Mouse (Mus musculus) liver, embryonic 12.5 days (tissue): ENCODE results near the gene Med15. TPM values are rescaled to one million over a fixed set of nuclear protein-coding genes. Genes with fewer than 3 reads are reported as not detected.

Experiments
- ATAC-seq: fragments of 200-750 bp; cut with Nextera tagmentation; 2 replicates; pipeline ENCODE4 v1.8.0; 2017; ENCODE audit warnings: moderate number of reproducible peaks, mild to moderate bottlenecking, moderate library complexity
- H3K27ac ChIP-seq: fragments of 300-500 bp; sonication (generic); 2 replicates; pipeline ENCODE4 v1.5.1; 2016; ENCODE audit warnings: mild to moderate bottlenecking
- H3K27me3 ChIP-seq: fragments of 300-500 bp; sonication (generic); replicated peaks from 2 replicates; pipeline ENCODE4 v1.6.1; 2016; ENCODE audit warnings: mild to moderate bottlenecking, moderate library complexity
- H3K36me3 ChIP-seq: fragments of 300-500 bp; sonication (generic); 2 replicates; pipeline ENCODE4 v1.6.1; 2016; ENCODE audit warnings: mild to moderate bottlenecking, moderate library complexity
- H3K4me1 ChIP-seq: fragments of 300-500 bp; sonication (generic); 2 replicates; pipeline ENCODE4 v1.6.1; 2016
- H3K4me2 ChIP-seq: fragments of 300-500 bp; sonication (generic); 2 replicates; pipeline ENCODE4 v1.6.1; 2016; ENCODE audit warnings: mild to moderate bottlenecking, moderate library complexity
- H3K4me3 ChIP-seq: fragments of 300-500 bp; sonication (generic); 2 replicates; pipeline ENCODE4 v1.5.1; 2016; ENCODE audit warnings: mild to moderate bottlenecking, moderate library complexity
- H3K9ac ChIP-seq: fragments of 300-500 bp; sonication (generic); 2 replicates; pipeline ENCODE4 v1.6.1; 2016; ENCODE audit warnings: mild to moderate bottlenecking, moderate library complexity
- H3K9me3 ChIP-seq: fragments of 300-500 bp; sonication (generic); replicated peaks from 2 replicates; pipeline ENCODE4 v1.6.1; 2016; ENCODE audit warnings: mild to moderate bottlenecking, moderate library complexity
- WGBS: fragments of 180-500 bp; shearing (Covaris S2); methylation state at CpG from one replicate; pipeline ENCODE4 v1.1.7; 2016; ENCODE audit not compliant: insufficient replicate concordance; 5-methylcytosine and 5-hydroxymethylcytosine counted together
- polyA plus RNA-seq: library from polyadenylated mRNA; unstranded; fragments of >200 nt; fragmentation: Nextera tagmentation; extraction: Ambion mirVana; gene quantifications from 2 replicates; pipeline ENCODE4 v1.2.1, GENCODE M21; 2016

Gene Med15
- polyA plus RNA-seq, 1 experiment from 2014 or later: 24.2 TPM

GRCm38 (mm10) chr16:17604941-17605340 is 127.8 kb downstream of the Med15 start:
- Histone ChIP-seq H3K4me2 (no peak overlapping the region), H3K36me3 (no peaks in the 10 kb centered on the region), H3K4me3 (no peak overlapping the region), H3K27me3 (no peaks in the 10 kb centered on the region; the same call in 1 of the 2 replicates), H3K4me1 (no peaks in the 10 kb centered on the region), H3K27ac (no peak overlapping the region), H3K9ac (no peak overlapping the region), H3K9me3 (no peaks in the 10 kb centered on the region)
- WGBS: 62% methylated on average over 4 of the region's 4 CpGs
- no peak for ATAC-seq

Other genes starting within 250 kb of the Med15 start
- 0.83 and 0.98 TPM in 2 replicates for gene Aifm3, start 243.3 kb downstream of the Med15 start, polyA plus RNA-seq
- 31.4 and 34.8 TPM in 2 replicates for gene Lztr1, start 224.2 kb downstream of the Med15 start, polyA plus RNA-seq
- gene Thap7, start 201.8 kb downstream of the Med15 start, polyA plus RNA-seq: 34.2 and 36.6 TPM in 2 replicates
- gene Lrrc74b, start 171.6 kb downstream of the Med15 start, polyA plus RNA-seq: 0.07 TPM in 1 of 2 replicates, not detected in the other
- gene P2rx6, start 171.0 kb downstream of the Med15 start, polyA plus RNA-seq: 0.08 TPM in 2 replicates
- gene Slc7a4, start 149.7 kb downstream of the Med15 start, polyA plus RNA-seq: 1.7 TPM in 2 replicates
- gene Smpd4, start 113.5 kb downstream of the Med15 start, polyA plus RNA-seq: 31.3 and 31.8 TPM in 2 replicates
- 3.0 and 3.2 TPM in 2 replicates for gene Ccdc74a, start 86.4 kb downstream of the Med15 start, polyA plus RNA-seq
- gene Klhl22, start 26.7 kb upstream of the Med15 start, polyA plus RNA-seq: 23.5 and 24.0 TPM in 2 replicates
- gene Scarf2, start 64.4 kb upstream of the Med15 start, polyA plus RNA-seq: 4.9 and 5.2 TPM in 2 replicates
- gene B830017H08Rik, start 100.2 kb upstream of the Med15 start, polyA plus RNA-seq: not detected in 2 replicates
- gene Car15, start 105.5 kb upstream of the Med15 start, polyA plus RNA-seq: 0.58 and 0.61 TPM in 2 replicates
- gene Gm20518, start 158.8 kb upstream of the Med15 start, polyA plus RNA-seq: not detected in 2 replicates
- gene Tssk1, start 161.3 kb upstream of the Med15 start, polyA plus RNA-seq: 0.04 TPM in 1 of 2 replicates, not detected in the other
- gene Dgcr2, start 165.7 kb upstream of the Med15 start, polyA plus RNA-seq: 29.7 and 29.9 TPM in 2 replicates
- gene Tssk2, start 165.7 kb upstream of the Med15 start, polyA plus RNA-seq: not detected in 2 replicates
- 18.7 and 18.9 TPM in 2 replicates for gene Ess2, start 178.5 kb upstream of the Med15 start, polyA plus RNA-seq
- not detected in 2 replicates for gene Gsc2, start 182.2 kb upstream of the Med15 start, polyA plus RNA-seq
- gene Slc25a1, start 195.3 kb upstream of the Med15 start, polyA plus RNA-seq: 99.2 and 102 TPM in 2 replicates
- gene Vpreb2, start 247.5 kb upstream of the Med15 start, polyA plus RNA-seq: not detected in 2 replicates